Mouse (Mus musculus) liver, adult (tissue): ENCODE results near the gene Higd1a.

Experiments used
- GATA4 ChIP-seq: IDR thresholded peaks from 2 replicates; pipeline ENCODE4 v1.6.1; 2014; ENCODE audit warnings: mild to moderate bottlenecking, low read length; ENCODE audit not compliant: insufficient replicate concordance

Higd1a gene

GRCm38 (mm10) chr9:121798887-121799520, 59.2 kb downstream of the Higd1a start:
- TF ChIP-seq GATA4: no peak
